Mouse (Mus musculus): ENCODE results near the gene Gm7534. TPM values are rescaled to one million over a fixed set of nuclear protein-coding genes. Genes with fewer than 3 reads are reported as not detected.
A peak's percentile ranks its signal among the peaks of the same experiment; 100 is the strongest.

Gm7534 gene
- not detected in 2 replicates for polyA plus RNA-seq (2014; fragmentation: Nextera tagmentation; extraction: Ambion mirVana)

GRCm38 (mm10) chr4:134202904-134203303 lies at the start of gene Gm7534:
Gm7534 (minus strand) TSS chr4:134203004.
- no peak for ATAC-seq (ENCODE audit: insufficient number of reproducible peaks, insufficient read depth, low FRiP score, low read depth)
- WGBS, result 78% methylated on average over 4 of the region's 4 CpGs
- H3K9ac ChIP-seq (ENCODE audit: low read length), result no peak within 1 kb of the TSS
- H3K4me2 ChIP-seq (ENCODE audit: low read length), result no peak within 1 kb of the TSS
- no peaks in the 10 kb centered on the region for H3K27me3 ChIP-seq (ENCODE audit: control insufficient read depth, insufficient read depth, low read length)
- no peaks in the 10 kb centered on the region for H3K36me3 ChIP-seq (ENCODE audit: control insufficient read depth, insufficient read depth, low read length)
- no peak within 1 kb of the TSS for H3K27ac ChIP-seq (replicated peaks in 1 of 2; ENCODE audit: control insufficient read depth in 1 of 2, insufficient read depth in 1 of 2, low read depth in 2 of 2, low read length in 2 of 2)
- no peak within 1 kb of the TSS for H3K4me3 ChIP-seq (ENCODE audit: control insufficient read depth in 1 of 2, insufficient read depth in 1 of 2, low read depth in 1 of 2, low read length in 2 of 2)
- no peaks in the 10 kb centered on the region for H3K4me1 ChIP-seq (ENCODE audit: control insufficient read depth in 2 of 2, insufficient read depth in 2 of 2, low read length in 2 of 2)
- no peaks in the 10 kb centered on the region for H3K9me3 ChIP-seq (ENCODE audit: control insufficient read depth, low read length)

- no peaks in the 10 kb centered on the region for H3K9me3 ChIP-seq (ENCODE audit: control insufficient read depth, low read length)
- peaks cover 47 to 54% of the 10 kb centered on the region in 2 experiments for H3K4me1 ChIP-seq (ENCODE audit: control insufficient read depth in 2 of 2, insufficient read depth in 2 of 2, low read length in 2 of 2)
- no peaks in the 10 kb centered on the region for H3K36me3 ChIP-seq (ENCODE audit: control insufficient read depth, insufficient read depth, low read length)
- ATAC-seq (ENCODE audit: insufficient number of reproducible peaks, insufficient read depth, low FRiP score, low read depth), result no peak
- H3K9ac ChIP-seq (ENCODE audit: low read length), result peak overlapping the region; percentile 69
- H3K4me2 ChIP-seq (ENCODE audit: low read length), result peak overlapping the region; percentile 88
- H3K27ac ChIP-seq (replicated peaks in 1 of 2; ENCODE audit: control insufficient read depth in 1 of 2, insufficient read depth in 1 of 2, low read depth in 2 of 2, low read length in 2 of 2), result no peak overlapping the region; a peak in 1 of 4 replicates
- H3K4me3 ChIP-seq (ENCODE audit: control insufficient read depth in 1 of 2, insufficient read depth in 1 of 2, low read depth in 1 of 2, low read length in 2 of 2), result peak overlapping the region; percentile 48 to 49
- H3K27me3 ChIP-seq (ENCODE audit: control insufficient read depth, insufficient read depth, low read length), result peaks cover 31% of the 10 kb centered on the region
- 27% methylated on average over 22 of the region's 22 CpGs for WGBS
Measured at GRCm38 (mm10) chr4:134252131-134252910, 49.5 kb upstream of the Gm7534 start.

GRCm38 (mm10) chr4:134251241-134252130 lies 48.7 kb upstream of the Gm7534 start:
- H3K27ac ChIP-seq (replicated peaks in 1 of 2; ENCODE audit: control insufficient read depth in 1 of 2, insufficient read depth in 1 of 2, low read depth in 2 of 2, low read length in 2 of 2), result no peak overlapping the region
- peak overlapping the region; percentile 69 for H3K9ac ChIP-seq (ENCODE audit: low read length)
- peaks cover 40 to 46% of the 10 kb centered on the region in 2 experiments for H3K4me1 ChIP-seq (ENCODE audit: control insufficient read depth in 2 of 2, insufficient read depth in 2 of 2, low read length in 2 of 2)
- peaks cover 39% of the 10 kb centered on the region for H3K27me3 ChIP-seq (ENCODE audit: control insufficient read depth, insufficient read depth, low read length)
- H3K36me3 ChIP-seq (ENCODE audit: control insufficient read depth, insufficient read depth, low read length), result no peaks in the 10 kb centered on the region
- no peaks in the 10 kb centered on the region for H3K9me3 ChIP-seq (ENCODE audit: control insufficient read depth, low read length)
- 1% methylated on average over 82 of the region's 91 CpGs for WGBS
- 0 out of 2 replicates have a peak, but pooled peaks have one; percentile 15 for ATAC-seq (ENCODE audit: insufficient number of reproducible peaks, insufficient read depth, low FRiP score, low read depth)
- H3K4me3 ChIP-seq (ENCODE audit: control insufficient read depth in 1 of 2, insufficient read depth in 1 of 2, low read depth in 1 of 2, low read length in 2 of 2), result peak overlapping the region; percentile 48 to 49
- H3K4me2 ChIP-seq (ENCODE audit: low read length), result peak overlapping the region; percentile 88

GRCm38 (mm10) chr4:134250930-134251240 lies 48.1 kb upstream of the Gm7534 start:
- WGBS, result 21% methylated on average over 10 of the region's 10 CpGs
- H3K4me1 ChIP-seq (ENCODE audit: control insufficient read depth in 2 of 2, insufficient read depth in 2 of 2, low read length in 2 of 2), result peaks cover 34 to 40% of the 10 kb centered on the region in 2 experiments

GRCm38 (mm10) chr4:134250116-134250929 lies 47.5 kb upstream of the Gm7534 start:
- Histone ChIP-seq H3K4me2 (ENCODE audit: low read length) (peak overlapping the region; percentile 88), H3K4me3 (ENCODE audit: control insufficient read depth in 1 of 2, insufficient read depth in 1 of 2, low read depth in 1 of 2, low read length in 2 of 2) (peak overlapping the region; percentile 46 to 48; a peak in 3 of 4 replicates), H3K27me3 (ENCODE audit: control insufficient read depth, insufficient read depth, low read length) (peaks cover 42% of the 10 kb centered on the region), H3K4me1 (ENCODE audit: control insufficient read depth in 2 of 2, insufficient read depth in 2 of 2, low read length in 2 of 2) (peaks cover 37 to 41% of the 10 kb centered on the region in 2 experiments), H3K36me3 (ENCODE audit: control insufficient read depth, insufficient read depth, low read length) (no peaks in the 10 kb centered on the region), H3K27ac (replicated peaks in 1 of 2; ENCODE audit: control insufficient read depth in 1 of 2, insufficient read depth in 1 of 2, low read depth in 2 of 2, low read length in 2 of 2) (no peak overlapping the region), H3K9ac (ENCODE audit: low read length) (0 out of 2 replicates have a peak overlapping the region, but pooled peaks have one; percentile 13), H3K9me3 (ENCODE audit: control insufficient read depth, low read length) (no peaks in the 10 kb centered on the region)
- no peak for ATAC-seq (ENCODE audit: insufficient number of reproducible peaks, insufficient read depth, low FRiP score, low read depth)
- WGBS, result 16% methylated on average over 27 of the region's 27 CpGs

More at GRCm38 (mm10) chr4:134250930-134251240, 48.1 kb upstream of the Gm7534 start:
- H3K27ac ChIP-seq (replicated peaks in 1 of 2; ENCODE audit: control insufficient read depth in 1 of 2, insufficient read depth in 1 of 2, low read depth in 2 of 2, low read length in 2 of 2), result no peak overlapping the region
- H3K9me3 ChIP-seq (ENCODE audit: control insufficient read depth, low read length), result no peaks in the 10 kb centered on the region
- peak overlapping the region; percentile 48 to 49 for H3K4me3 ChIP-seq (ENCODE audit: control insufficient read depth in 1 of 2, insufficient read depth in 1 of 2, low read depth in 1 of 2, low read length in 2 of 2)
- peaks cover 42% of the 10 kb centered on the region for H3K27me3 ChIP-seq (ENCODE audit: control insufficient read depth, insufficient read depth, low read length)
- H3K4me2 ChIP-seq (ENCODE audit: low read length), result peak overlapping the region; percentile 88
- peak overlapping the region; percentile 69 for H3K9ac ChIP-seq (ENCODE audit: low read length)
- ATAC-seq (ENCODE audit: insufficient number of reproducible peaks, insufficient read depth, low FRiP score, low read depth), result no peak
- no peaks in the 10 kb centered on the region for H3K36me3 ChIP-seq (ENCODE audit: control insufficient read depth, insufficient read depth, low read length)

- ATAC-seq (ENCODE audit: insufficient number of reproducible peaks, insufficient read depth, low FRiP score, low read depth), result no peak
- peak overlapping the region; percentile 46 to 48 for H3K4me3 ChIP-seq (ENCODE audit: control insufficient read depth in 1 of 2, insufficient read depth in 1 of 2, low read depth in 1 of 2, low read length in 2 of 2)
- H3K9ac ChIP-seq (ENCODE audit: low read length), result no peak overlapping the region
- H3K9me3 ChIP-seq (ENCODE audit: control insufficient read depth, low read length), result no peaks in the 10 kb centered on the region
- no peak overlapping the region for H3K27ac ChIP-seq (replicated peaks in 1 of 2; ENCODE audit: control insufficient read depth in 1 of 2, insufficient read depth in 1 of 2, low read depth in 2 of 2, low read length in 2 of 2)
- H3K27me3 ChIP-seq (ENCODE audit: control insufficient read depth, insufficient read depth, low read length), result peaks cover 42% of the 10 kb centered on the region
- H3K36me3 ChIP-seq (ENCODE audit: control insufficient read depth, insufficient read depth, low read length), result no peaks in the 10 kb centered on the region
- H3K4me2 ChIP-seq (ENCODE audit: low read length), result peak overlapping the region; percentile 88
- peaks cover 40 to 45% of the 10 kb centered on the region in 2 experiments for H3K4me1 ChIP-seq (ENCODE audit: control insufficient read depth in 2 of 2, insufficient read depth in 2 of 2, low read length in 2 of 2)
- 2% methylated on average over 30 of the region's 30 CpGs for WGBS
Measured at GRCm38 (mm10) chr4:134249651-134250050, 46.8 kb upstream of the Gm7534 start.

Measured in heart, embryonic 14.5 days (tissue).